Mouse (Mus musculus) liver, embryonic 14.5 days (tissue): ENCODE measurements around the gene Ptp4a2. TPM values are rescaled to one million over a fixed set of nuclear protein-coding genes. Genes with fewer than 3 reads are reported as not detected.
A peak's percentile ranks its signal among the peaks of the same experiment; 100 is the strongest.

Experiments
- ATAC-seq: fragments of 200-750 bp; cut with Nextera tagmentation; 2 replicates; pipeline ENCODE4 v1.8.0; 2017; ENCODE audit warnings: moderate number of reproducible peaks, mild to moderate bottlenecking, moderate library complexity; ENCODE audit not compliant: insufficient read depth
- DNase-seq, 3 experiments: peaks; one replicate each; pipeline ENCODE4 v3.0.0-alpha.2; 2012 to 2013; ENCODE audit warnings: low read depth in 3 of 3, low spot score in 3 of 3
- H3K27ac ChIP-seq: fragments of 300-500 bp; sonication (generic); 2 replicates; pipeline ENCODE4 v1.5.1; 2014; ENCODE audit warnings: moderate library complexity, mild to moderate bottlenecking, control low read depth, inconsistent platforms
- H3K27me3 ChIP-seq: fragments of 300-500 bp; sonication (generic); 2 replicates; pipeline ENCODE4 v1.6.1; 2014; ENCODE audit warnings: mild to moderate bottlenecking, low read length, moderate library complexity; ENCODE audit not compliant: control insufficient read depth, insufficient read depth
- H3K36me3 ChIP-seq: fragments of 300-500 bp; sonication (generic); replicated peaks from 2 replicates; pipeline ENCODE4 v1.6.1; 2014; ENCODE audit warnings: low read depth; ENCODE audit not compliant: control insufficient read depth, insufficient read depth
- H3K4me1 ChIP-seq, 2 experiments: fragments of 200-500 bp in 1 of 2; fragments of 300-500 bp in 1 of 2; sonication (generic) in 1 of 2; replicated peaks; 2 replicates each; pipeline ENCODE4 v1.6.1; 2012 to 2014; ENCODE audit warnings: antibody characterized with exemption in 1 of 2, inconsistent platforms in 1 of 2, low read length in 1 of 2; ENCODE audit not compliant: control insufficient read depth in 2 of 2, insufficient read depth in 2 of 2
- H3K4me2 ChIP-seq: fragments of 300-500 bp; sonication (generic); 2 replicates; pipeline ENCODE4 v1.6.1; 2014; ENCODE audit warnings: low read depth, mild to moderate bottlenecking, control low read depth, moderate library complexity
- H3K4me3 ChIP-seq, 2 experiments: fragments of 200-500 bp in 1 of 2; fragments of 300-500 bp in 1 of 2; sonication (generic) in 1 of 2; 2 replicates each; pipeline ENCODE4 v1.5.1; 2012 to 2014; ENCODE audit warnings: low read depth in 2 of 2, low read length in 2 of 2, mild to moderate bottlenecking in 2 of 2, control low read depth in 1 of 2, inconsistent platforms in 1 of 2, moderate library complexity in 1 of 2; ENCODE audit not compliant: insufficient read depth in 1 of 2
- H3K9ac ChIP-seq: fragments of 300-500 bp; sonication (generic); replicated peaks from 2 replicates; pipeline ENCODE4 v1.6.1; 2014; ENCODE audit warnings: mild to moderate bottlenecking, control low read depth, moderate library complexity
- H3K9me3 ChIP-seq: fragments of 300-500 bp; sonication (generic); 2 replicates; pipeline ENCODE4 v1.6.1; 2016; ENCODE audit warnings: low read length, mixed read lengths; ENCODE audit not compliant: control insufficient read depth
- CTCF ChIP-seq: IDR thresholded peaks from 2 replicates; pipeline ENCODE4 v1.5.1; 2016; ENCODE audit warnings: antibody characterized with exemption, low read depth, control low read depth
- EP300 ChIP-seq: IDR thresholded peaks from 2 replicates; pipeline ENCODE4 v1.6.1; 2016; ENCODE audit warnings: antibody characterized with exemption, low read depth
- WGBS: fragments of 180-500 bp; shearing (Covaris S2); extraction: QIAGEN DNeasy Blood & Tissue Kit; methylation state at CpG from one replicate; pipeline ENCODE4 v1.1.7; 2014; ENCODE audit not compliant: insufficient replicate concordance; 5-methylcytosine and 5-hydroxymethylcytosine counted together
- polyA plus RNA-seq, 2 experiments: library from polyadenylated mRNA; depleted of rRNA in 1 of 2; stranded (reverse) in 1 of 2; unstranded in 1 of 2; fragments of >200 nt; fragmentation: Nextera tagmentation in 1 of 2; extraction: Ambion mirVana in 1 of 2; gene quantifications; 2 replicates each; pipeline versions ENCODE4 v1.2.1 to v1.2.3; 2012 to 2014

Gene Ptp4a2
- polyA plus RNA-seq, 2 experiments, result 42.2 to 150 TPM

GRCm38 (mm10) chr4:129797985-129798384 lies 13.0 kb upstream of the Ptp4a2 start:
- H3K36me3 ChIP-seq, result no peaks in the 10 kb centered on the region
- no peak overlapping the region for H3K4me3 ChIP-seq
- ATAC-seq (no peak), DNase-seq (no peak)
- WGBS, result 45% methylated on average over 5 of the region's 5 CpGs
- no peak for TF ChIP-seq EP300
- no peak for TF ChIP-seq CTCF
- no peaks in the 10 kb centered on the region for H3K9me3 ChIP-seq
- H3K4me1 ChIP-seq, result peaks cover 19 to 30% of the 10 kb centered on the region in 2 experiments
- no peak overlapping the region for H3K9ac ChIP-seq
- H3K27me3 ChIP-seq, result no peaks in the 10 kb centered on the region
- H3K4me2 ChIP-seq, result no peak overlapping the region
- H3K27ac ChIP-seq, result no peak overlapping the region

- Histone ChIP-seq H3K4me3 (no peak overlapping the region), H3K27ac (no peak overlapping the region), H3K9me3 (no peaks in the 10 kb centered on the region), H3K9ac (no peak overlapping the region), H3K36me3 (no peaks in the 10 kb centered on the region), H3K4me1 (0 out of 4 replicates have a peak, but pooled peaks cover 0 to 3% of the 10 kb centered on the region in 2 experiments), H3K4me2 (no peak overlapping the region), H3K27me3 (no peaks in the 10 kb centered on the region)
- WGBS, result 32% methylated on average over 1 of the region's 1 CpGs
- DNase-seq (no peak), ATAC-seq (no peak)
- TF ChIP-seq EP300, result no peak
- TF ChIP-seq CTCF, result no peak
Measured at GRCm38 (mm10) chr4:129803368-129803767, 7.7 kb upstream of the Ptp4a2 start.

GRCm38 (mm10) chr4:129805059-129805458 lies 6.0 kb upstream of the Ptp4a2 start:
- no peak overlapping the region for H3K4me3 ChIP-seq
- no peak overlapping the region for H3K9ac ChIP-seq
- no peaks in the 10 kb centered on the region for H3K27me3 ChIP-seq
- WGBS, result 58% methylated on average over 3 of the region's 3 CpGs
- H3K4me1 ChIP-seq, result 0 out of 4 replicates have a peak, but pooled peaks cover 0 to 3% of the 10 kb centered on the region in 2 experiments
- no peak overlapping the region for H3K27ac ChIP-seq
- no peaks in the 10 kb centered on the region for H3K9me3 ChIP-seq
- DNase-seq (no peak), ATAC-seq (no peak)
- H3K36me3 ChIP-seq, result no peaks in the 10 kb centered on the region
- no peak for TF ChIP-seq EP300
- no peak for TF ChIP-seq CTCF
- H3K4me2 ChIP-seq, result no peak overlapping the region

GRCm38 (mm10) chr4:129811605-129812468 lies 818 bp downstream of the Ptp4a2 start:
- no peak overlapping the region for H3K27ac ChIP-seq
- H3K4me3 ChIP-seq, result peak overlapping the region in 1 of 2 experiments; percentile 41; a peak in 1 of 4 replicates
- no peak for TF ChIP-seq EP300
- TF ChIP-seq CTCF, result no peak

GRCm38 (mm10) chr4:129817591-129817990 lies 6.6 kb downstream of the Ptp4a2 start:
- no peak overlapping the region for H3K4me2 ChIP-seq
- DNase-seq (no peak), ATAC-seq (no peak)
- no peaks in the 10 kb centered on the region for H3K36me3 ChIP-seq
- no peak for TF ChIP-seq CTCF
- TF ChIP-seq EP300, result no peak
- peaks cover 16 to 18% of the 10 kb centered on the region in 2 experiments for H3K4me1 ChIP-seq
- H3K9ac ChIP-seq, result no peak overlapping the region
- no peaks in the 10 kb centered on the region for H3K27me3 ChIP-seq
- WGBS, result 70% methylated on average over 6 of the region's 6 CpGs
- H3K9me3 ChIP-seq, result no peaks in the 10 kb centered on the region
- no peak overlapping the region for H3K27ac ChIP-seq
- no peak overlapping the region for H3K4me3 ChIP-seq

More at GRCm38 (mm10) chr4:129811605-129812468, 818 bp downstream of the Ptp4a2 start:
- Histone ChIP-seq H3K27me3 (peaks cover 9% of the 10 kb centered on the region), H3K4me2 (peak overlapping the region; percentile 67), H3K9me3 (no peaks in the 10 kb centered on the region), H3K9ac (no peak overlapping the region), H3K4me1 (peaks cover 0 to 11% of the 10 kb centered on the region in 2 experiments; a peak in 2 of 4 replicates), H3K36me3 (no peaks in the 10 kb centered on the region)
- no peak for ATAC-seq
- no peak for DNase-seq
- WGBS, result 33% methylated on average over 14 of the region's 14 CpGs
